Mouse (Mus musculus) myocyte (in vitro differentiated cells): ENCODE results near the gene Armc9.

Experiments used
- E2F4 ChIP-seq: IDR thresholded peaks from one replicate; pipeline ENCODE4 v1.6.1; 2011; ENCODE audit warnings: mild to moderate bottlenecking, control low read depth, moderate library complexity; ENCODE audit not compliant: insufficient read depth
- MAX ChIP-seq: IDR thresholded peaks from one replicate; pipeline ENCODE4 v1.6.1; 2011; ENCODE audit warnings: low read depth, mild to moderate bottlenecking, control low read depth
- MYOD1 ChIP-seq, 3 experiments: IDR thresholded peaks; one replicate each; pipeline ENCODE4 v1.6.1; 2011; ENCODE audit warnings: control low read depth in 2 of 3, low read depth in 2 of 3, mild to moderate bottlenecking in 2 of 3, moderate library complexity in 1 of 3; ENCODE audit not compliant: insufficient read length in 2 of 3, control insufficient read depth in 1 of 3
- MYOG ChIP-seq, 3 experiments: IDR thresholded peaks; one replicate each; pipeline ENCODE4 v1.6.1; 2011; ENCODE audit warnings: control low read depth in 2 of 3, low read depth in 2 of 3, mild to moderate bottlenecking in 2 of 3; ENCODE audit not compliant: insufficient read length in 2 of 3, control insufficient read depth in 1 of 3, insufficient read depth in 1 of 3
- POLR2A ChIP-seq: IDR thresholded peaks from one replicate; pipeline ENCODE4 v1.6.1; 2011; ENCODE audit warnings: low read depth, mild to moderate bottlenecking, control low read depth, moderate library complexity; ENCODE audit not compliant: insufficient read length
- SRF ChIP-seq: IDR thresholded peaks from one replicate; pipeline ENCODE4 v1.6.1; 2011; ENCODE audit warnings: low read depth; ENCODE audit not compliant: control insufficient read depth, insufficient read length
- USF1 ChIP-seq: IDR thresholded peaks from one replicate; pipeline ENCODE4 v1.6.1; 2011; ENCODE audit warnings: low read depth, mild to moderate bottlenecking, control low read depth, moderate library complexity

DNA sequence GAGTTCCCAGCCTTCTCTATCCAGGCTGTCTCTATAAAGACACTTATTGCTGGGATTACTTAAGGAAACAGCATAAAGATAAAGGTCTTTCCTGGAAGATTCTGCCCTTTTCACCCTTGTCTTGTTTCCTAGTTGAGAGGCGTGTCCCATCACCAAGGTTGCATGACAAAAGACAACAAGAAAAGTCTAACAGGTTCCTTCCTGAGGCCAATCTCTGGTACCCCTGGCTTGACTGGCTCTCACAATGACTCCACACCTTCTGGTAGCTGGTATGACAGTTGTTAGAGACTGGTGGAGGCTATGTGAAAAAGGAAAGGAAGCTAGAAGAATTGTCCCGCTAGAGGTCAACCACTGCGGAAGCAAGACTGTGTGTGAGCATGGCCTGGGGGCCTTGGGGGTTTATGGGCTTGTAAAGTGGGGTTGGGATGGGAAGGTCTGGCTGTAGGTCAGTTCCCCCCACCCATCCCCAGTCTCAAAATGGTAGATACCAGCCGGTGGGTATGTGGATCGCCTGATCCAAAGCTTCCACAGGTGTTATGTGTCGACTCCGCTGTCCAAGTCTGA is 154.8 kb downstream of the Armc9 start:
- TF ChIP-seq POLR2A = no peak
- no peak for TF ChIP-seq USF1
- no peak for TF ChIP-seq MYOG (IDR thresholded peaks at IDR 0.05; ENCODE audit: control insufficient read depth in 1 of 3, insufficient read depth in 1 of 3, insufficient read length in 2 of 3, low read depth in 2 of 3)
- TF ChIP-seq MYOD1 (IDR thresholded peaks at IDR 0.05; ENCODE audit: control insufficient read depth in 1 of 3, insufficient read length in 2 of 3, low read depth in 2 of 3) = no peak
- no peak for TF ChIP-seq MAX
- no peak for TF ChIP-seq SRF
- TF ChIP-seq E2F4 = no peak
